Mouse (Mus musculus) hindbrain, embryonic 16.5 days (tissue): Measurements from ENCODE around the gene Arpc2. TPM values are rescaled to one million over a fixed set of nuclear protein-coding genes. Genes with fewer than 3 reads are reported as not detected.

Source experiments
- ATAC-seq: fragments of 200-750 bp; cut with Nextera tagmentation; 2 replicates; pipeline ENCODE4 v1.8.0; 2017; ENCODE audit warnings: moderate TSS enrichment, moderate library complexity
- H3K27ac ChIP-seq: fragments of 300-500 bp; sonication (generic); 2 replicates; pipeline ENCODE4 v1.5.1; 2014; ENCODE audit warnings: low read depth, mild to moderate bottlenecking, control low read depth, low read length, moderate library complexity
- H3K27me3 ChIP-seq: fragments of 300-500 bp; sonication (generic); replicated peaks from 2 replicates; pipeline ENCODE4 v1.6.1; 2014; ENCODE audit warnings: low read length; ENCODE audit not compliant: control insufficient read depth, insufficient read depth
- H3K36me3 ChIP-seq: fragments of 300-500 bp; sonication (generic); 2 replicates; pipeline ENCODE4 v1.6.1; 2014; ENCODE audit warnings: mild to moderate bottlenecking, low read length, moderate library complexity, mixed read lengths; ENCODE audit not compliant: control insufficient read depth, insufficient read depth
- H3K4me1 ChIP-seq: fragments of 300-500 bp; sonication (generic); 2 replicates; pipeline ENCODE4 v1.6.1; 2014; ENCODE audit warnings: low read depth, low read length; ENCODE audit not compliant: control insufficient read depth, insufficient read depth
- H3K4me2 ChIP-seq: fragments of 300-500 bp; sonication (generic); 2 replicates; pipeline ENCODE4 v1.6.1; 2014; ENCODE audit warnings: mild to moderate bottlenecking, low read length, control low read depth, moderate library complexity
- H3K4me3 ChIP-seq: fragments of 300-500 bp; sonication (generic); 2 replicates; pipeline ENCODE4 v1.5.1; 2014; ENCODE audit warnings: mild to moderate bottlenecking, low read length, control low read depth, moderate library complexity
- H3K9ac ChIP-seq: fragments of 300-500 bp; sonication (generic); 2 replicates; pipeline ENCODE4 v1.6.1; 2014; ENCODE audit warnings: low read depth, mild to moderate bottlenecking, control low read depth, low read length, moderate library complexity
- H3K9me3 ChIP-seq: fragments of 300-500 bp; sonication (generic); 2 replicates; pipeline ENCODE4 v1.6.1; 2014; ENCODE audit warnings: mild to moderate bottlenecking, low read length, moderate library complexity; ENCODE audit not compliant: control insufficient read depth
- WGBS: fragments of 180-500 bp; shearing (Covaris S2); extraction: QIAGEN DNeasy Blood & Tissue Kit; methylation state at CpG from one replicate; pipeline ENCODE4 v1.1.7; 2014; 5-methylcytosine and 5-hydroxymethylcytosine counted together
- polyA plus RNA-seq: library from polyadenylated mRNA; unstranded; fragments of >200 nt; fragmentation: Nextera tagmentation; extraction: Ambion mirVana; gene quantifications from 2 replicates; pipeline ENCODE4 v1.2.1, GENCODE M21; 2015

Gene Arpc2
- polyA plus RNA-seq, 1 experiment from 2014 or later: 415 TPM

DNA sequence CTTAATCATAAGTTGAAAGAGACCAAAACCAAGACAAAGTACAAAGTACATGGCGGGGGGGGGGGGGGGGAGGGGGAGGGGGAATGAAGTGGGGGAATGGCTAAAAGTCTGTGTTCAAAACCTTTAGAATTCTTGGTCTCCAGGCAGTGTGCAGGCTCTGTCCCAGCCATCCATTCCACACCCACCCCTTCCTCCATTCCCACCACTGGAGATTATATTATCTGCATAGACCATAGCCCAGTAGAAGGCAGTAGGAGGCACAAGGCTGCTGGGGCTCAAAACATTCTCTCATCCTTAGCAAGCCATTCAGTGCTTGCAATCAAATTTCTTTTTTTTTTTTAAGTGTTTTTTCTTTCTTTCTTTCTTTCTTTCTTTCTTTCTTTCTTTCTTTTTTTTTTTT, 4.9 kb upstream of the Arpc2 start:
- Histone ChIP-seq H3K4me3 (no peak overlapping the region), H3K9me3 (no peaks in the 10 kb centered on the region), H3K4me2 (no peak overlapping the region), H3K9ac (no peak overlapping the region), H3K36me3 (no peaks in the 10 kb centered on the region), H3K27me3 (no peaks in the 10 kb centered on the region), H3K27ac (no peak overlapping the region), H3K4me1 (no peaks in the 10 kb centered on the region)
- ATAC-seq: no peak
- WGBS: no CpG with 5 or more reads among the region's 1 CpGs

DNA sequence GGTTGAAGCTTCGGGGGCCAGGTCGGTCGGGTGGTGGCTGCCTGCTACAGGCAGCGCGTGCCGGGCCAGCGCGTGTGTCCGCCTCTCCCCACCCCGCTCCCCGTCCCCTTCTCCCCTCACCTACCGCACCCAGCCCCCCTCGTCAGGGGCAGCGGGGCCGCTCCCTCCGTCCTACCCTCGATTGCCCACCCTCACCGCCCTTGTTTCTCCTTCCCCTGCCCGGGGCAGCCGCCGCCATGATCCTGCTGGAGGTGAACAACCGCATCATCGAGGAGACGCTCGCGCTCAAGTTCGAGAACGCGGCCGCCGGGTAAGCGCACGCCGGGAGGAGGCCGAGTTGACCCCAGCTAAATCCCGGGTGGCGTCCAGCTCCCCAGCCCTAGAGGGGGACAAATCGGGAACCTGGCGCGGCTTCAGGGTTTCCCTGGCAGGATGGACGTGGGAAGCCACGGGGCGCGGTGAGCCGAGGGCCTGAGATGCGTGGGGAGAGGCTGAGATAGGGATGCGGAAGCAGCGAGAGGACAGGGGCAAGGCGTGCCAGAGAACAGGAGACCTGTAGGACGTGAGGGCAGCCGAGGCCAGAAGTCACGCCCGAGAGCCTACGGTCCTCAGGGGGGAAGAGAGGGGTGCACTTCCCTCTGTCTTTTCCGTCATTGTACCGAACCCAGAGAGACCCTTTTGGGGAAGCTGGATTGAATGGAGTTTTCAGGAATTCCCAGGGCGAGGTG, 870 bp downstream of the Arpc2 start:
- Histone ChIP-seq H3K27ac (peak overlapping the region; percentile 91), H3K9ac (peak overlapping the region; percentile 81), H3K4me2 (peak overlapping the region; percentile 87), H3K36me3 (no peaks in the 10 kb centered on the region), H3K27me3 (no peaks in the 10 kb centered on the region), H3K4me1 (peaks cover 34% of the 10 kb centered on the region), H3K9me3 (no peaks in the 10 kb centered on the region), H3K4me3 (peak overlapping the region; percentile 94)
- ATAC-seq: peak; percentile 83
- under 1% methylated on average over 44 of the region's 57 CpGs for WGBS

DNA sequence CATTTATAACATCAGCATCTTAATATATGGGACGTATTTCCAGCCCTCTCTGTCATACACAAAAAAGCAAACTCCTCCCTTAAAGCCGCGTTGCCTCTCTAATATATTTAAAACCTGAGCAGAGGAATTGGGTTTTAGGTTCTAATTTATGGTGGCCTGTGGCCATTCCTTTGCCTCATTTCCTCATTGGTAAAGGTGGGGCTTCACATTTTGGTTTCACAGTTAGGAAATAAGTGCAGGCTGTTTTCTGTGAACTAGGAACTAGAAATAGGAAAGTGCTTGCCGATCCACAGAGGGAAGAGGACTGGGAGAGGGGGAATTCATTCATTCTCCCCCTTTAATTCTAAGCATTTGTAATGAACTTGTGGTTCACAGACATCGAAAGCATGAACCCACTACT, 1.8 kb downstream of the Arpc2 start:
- Histone ChIP-seq H3K4me3 (peak overlapping the region; percentile 94), H3K9ac (peak overlapping the region; percentile 81), H3K27ac (no peak overlapping the region), H3K9me3 (no peaks in the 10 kb centered on the region), H3K36me3 (no peaks in the 10 kb centered on the region), H3K4me1 (peaks cover 34% of the 10 kb centered on the region), H3K27me3 (no peaks in the 10 kb centered on the region), H3K4me2 (peak overlapping the region; percentile 87)
- ATAC-seq: no peak
- WGBS: 48% methylated on average over 5 of the region's 5 CpGs

DNA sequence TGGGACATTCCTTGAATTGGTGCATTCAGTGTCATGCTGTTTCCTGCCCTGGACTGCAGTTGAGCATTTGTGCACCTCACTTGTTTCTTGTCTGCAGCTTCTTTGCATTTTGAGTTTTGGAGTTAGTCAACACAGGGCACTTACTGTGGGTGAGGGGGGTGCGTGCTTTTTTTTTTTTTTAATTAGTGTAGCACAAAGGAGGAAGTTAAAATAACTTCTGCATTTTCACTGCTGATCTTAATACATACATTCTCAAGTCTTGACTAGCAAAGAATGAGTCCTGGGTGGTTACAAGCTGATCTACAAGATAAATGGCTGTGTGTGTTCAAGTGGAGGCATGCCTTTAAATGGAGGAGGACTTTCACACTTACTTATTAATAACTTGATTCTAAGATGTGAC, 2.3 kb downstream of the Arpc2 start:
- Histone ChIP-seq H3K4me2 (peak overlapping the region; percentile 87), H3K36me3 (no peaks in the 10 kb centered on the region), H3K9me3 (no peaks in the 10 kb centered on the region), H3K27me3 (no peaks in the 10 kb centered on the region), H3K27ac (no peak overlapping the region), H3K9ac (peak overlapping the region; percentile 81), H3K4me1 (peaks cover 34% of the 10 kb centered on the region), H3K4me3 (peak overlapping the region; percentile 94)
- no peak for ATAC-seq
- 74% methylated on average over 1 of the region's 1 CpGs for WGBS

DNA sequence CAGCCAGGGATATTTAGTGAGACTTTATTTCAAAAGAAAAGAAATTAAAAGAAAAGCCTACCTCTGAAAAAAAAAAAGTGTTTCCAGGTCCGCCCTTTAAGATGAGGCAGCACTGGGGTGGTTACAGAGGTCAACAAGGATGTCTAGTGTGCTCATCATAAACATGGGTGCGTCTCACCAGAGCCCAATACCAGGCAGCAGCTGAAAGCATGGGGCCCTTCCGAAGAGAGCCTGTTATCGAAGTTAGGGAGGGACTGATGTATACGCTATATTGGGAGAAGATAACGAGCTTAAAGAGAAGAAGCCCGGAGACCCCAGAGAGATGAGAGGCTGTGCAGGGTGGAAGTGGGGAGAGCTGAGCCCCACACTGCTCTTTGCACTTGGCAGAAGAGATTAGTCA, 3.3 kb downstream of the Arpc2 start:
- no peaks in the 10 kb centered on the region for H3K27me3 ChIP-seq
- no peak overlapping the region for H3K4me3 ChIP-seq
- no peaks in the 10 kb centered on the region for H3K36me3 ChIP-seq
- no peak overlapping the region for H3K27ac ChIP-seq
- no peak for ATAC-seq
- peaks cover 34% of the 10 kb centered on the region for H3K4me1 ChIP-seq
- H3K4me2 ChIP-seq: peak overlapping the region; percentile 22
- H3K9me3 ChIP-seq: no peaks in the 10 kb centered on the region
- H3K9ac ChIP-seq: no peak overlapping the region
- 75% methylated on average over 7 of the region's 7 CpGs for WGBS

DNA sequence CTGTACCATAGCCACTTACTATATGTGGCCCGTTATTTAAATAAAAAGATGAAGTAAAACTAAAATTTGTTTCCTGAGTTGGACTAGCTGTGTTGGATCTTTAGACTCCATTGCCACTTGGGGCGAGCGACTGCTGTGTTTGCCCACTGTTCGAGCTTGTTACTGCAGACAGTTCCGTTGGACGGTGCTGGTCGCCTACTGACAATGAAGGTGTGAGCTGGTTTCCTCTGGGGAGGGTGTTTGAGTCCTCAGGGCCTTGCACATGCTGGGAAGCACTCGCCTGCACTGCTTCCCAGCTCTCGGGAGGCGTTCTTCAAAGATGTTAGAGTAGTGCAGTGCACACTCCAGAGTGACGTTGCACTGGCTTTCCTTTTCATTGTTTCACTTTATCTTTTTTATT, 3.7 kb downstream of the Arpc2 start:
- H3K4me3 ChIP-seq: no peak overlapping the region
- H3K9ac ChIP-seq: no peak overlapping the region
- H3K9me3 ChIP-seq: no peaks in the 10 kb centered on the region
- H3K4me2 ChIP-seq: peak overlapping the region; percentile 22
- no peaks in the 10 kb centered on the region for H3K36me3 ChIP-seq
- H3K27ac ChIP-seq: no peak overlapping the region
- no peak for ATAC-seq
- peaks cover 34% of the 10 kb centered on the region for H3K4me1 ChIP-seq
- H3K27me3 ChIP-seq: no peaks in the 10 kb centered on the region
- 61% methylated on average over 11 of the region's 11 CpGs for WGBS

DNA sequence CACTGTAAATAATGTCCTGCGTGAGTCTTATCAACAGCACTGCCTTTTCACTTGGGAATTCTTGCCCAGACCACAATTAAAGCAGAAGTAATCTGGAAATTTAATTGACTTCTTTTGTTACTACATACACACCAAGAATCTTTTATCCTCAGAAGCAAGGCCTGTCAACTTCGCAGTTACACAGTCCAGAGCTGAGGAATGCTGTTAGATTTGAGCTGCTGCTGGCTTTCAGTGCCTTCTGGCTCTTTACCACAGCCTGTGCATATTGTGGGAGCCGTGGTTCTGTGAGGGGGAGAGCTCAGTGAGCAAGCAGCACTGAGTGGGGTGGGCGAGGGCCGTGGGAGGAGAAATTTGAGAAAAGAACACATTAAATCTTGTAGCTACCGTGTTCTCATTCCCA, 4.4 kb downstream of the Arpc2 start:
- no peak overlapping the region for H3K4me3 ChIP-seq
- peak overlapping the region; percentile 51; the same call in 1 of the 2 replicates for H3K27ac ChIP-seq
- H3K9ac ChIP-seq: no peak overlapping the region
- H3K4me1 ChIP-seq: peaks cover 34% of the 10 kb centered on the region
- no peaks in the 10 kb centered on the region for H3K27me3 ChIP-seq
- 59% methylated on average over 6 of the region's 6 CpGs for WGBS
- ATAC-seq: no peak
- no peaks in the 10 kb centered on the region for H3K9me3 ChIP-seq
- H3K4me2 ChIP-seq: no peak overlapping the region
- H3K36me3 ChIP-seq: no peaks in the 10 kb centered on the region

DNA sequence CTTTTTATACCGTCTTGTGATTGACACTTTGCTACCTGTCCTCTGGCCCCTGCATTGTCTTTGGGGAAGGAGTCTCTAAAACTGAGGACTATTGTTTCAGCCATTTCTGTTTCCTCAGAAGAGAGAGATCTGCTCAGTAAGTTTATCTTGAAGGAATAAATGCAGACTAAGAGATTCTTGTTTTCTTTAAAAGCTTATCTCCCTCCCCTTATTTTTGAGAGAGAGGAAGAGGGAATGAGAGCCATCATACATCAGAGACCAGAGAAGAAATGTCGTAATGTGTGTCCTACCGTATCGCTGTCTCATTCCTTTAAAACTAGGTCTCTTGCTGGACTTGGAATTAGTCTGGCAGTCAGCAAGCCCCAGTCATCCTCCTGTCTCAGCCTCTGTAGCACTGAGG, 4.9 kb downstream of the Arpc2 start:
- Histone ChIP-seq H3K36me3 (no peaks in the 10 kb centered on the region), H3K9ac (no peak overlapping the region), H3K27ac (peak overlapping the region; percentile 51; the same call in 1 of the 2 replicates), H3K9me3 (no peaks in the 10 kb centered on the region), H3K4me2 (no peak overlapping the region), H3K4me1 (peaks cover 34% of the 10 kb centered on the region), H3K27me3 (no peaks in the 10 kb centered on the region), H3K4me3 (no peak overlapping the region)
- 76% methylated on average over 4 of the region's 4 CpGs for WGBS
- no peak for ATAC-seq

DNA sequence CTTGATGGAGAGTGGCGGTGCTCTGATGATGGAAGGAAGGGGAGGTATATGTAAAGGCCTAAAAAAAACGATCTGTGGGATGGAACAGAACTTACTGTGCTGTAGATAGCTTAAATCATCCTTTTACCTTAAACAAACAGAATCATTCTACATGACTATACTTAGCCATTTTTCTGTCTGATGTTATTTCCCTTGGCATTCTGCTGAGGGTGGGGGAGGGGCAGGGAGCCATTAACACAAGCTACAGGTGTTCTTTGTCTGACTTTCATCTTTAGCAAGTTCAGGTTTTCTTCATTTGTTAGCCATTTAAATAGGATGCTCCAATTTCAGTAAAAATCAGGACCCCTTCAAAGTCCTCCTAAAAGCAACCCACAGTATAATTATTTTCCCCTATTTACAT, 9.6 kb downstream of the Arpc2 start:
- H3K4me2 ChIP-seq: no peak overlapping the region
- H3K36me3 ChIP-seq: peaks cover 16% of the 10 kb centered on the region
- H3K27me3 ChIP-seq: no peaks in the 10 kb centered on the region
- WGBS: 77% methylated on average over 2 of the region's 2 CpGs
- ATAC-seq: no peak
- peaks cover 3% of the 10 kb centered on the region for H3K4me1 ChIP-seq
- no peak overlapping the region for H3K27ac ChIP-seq
- no peaks in the 10 kb centered on the region for H3K9me3 ChIP-seq
- H3K9ac ChIP-seq: no peak overlapping the region
- H3K4me3 ChIP-seq: no peak overlapping the region
